Mouse (Mus musculus): ENCODE data around the gene Glipr1l2. TPM values are rescaled to one million over a fixed set of nuclear protein-coding genes. Genes with fewer than 3 reads are reported as not detected.

Gene Glipr1l2
- total and polyA plus RNA-seq, 2 experiments from 2014 or later, result not detected

DNA sequence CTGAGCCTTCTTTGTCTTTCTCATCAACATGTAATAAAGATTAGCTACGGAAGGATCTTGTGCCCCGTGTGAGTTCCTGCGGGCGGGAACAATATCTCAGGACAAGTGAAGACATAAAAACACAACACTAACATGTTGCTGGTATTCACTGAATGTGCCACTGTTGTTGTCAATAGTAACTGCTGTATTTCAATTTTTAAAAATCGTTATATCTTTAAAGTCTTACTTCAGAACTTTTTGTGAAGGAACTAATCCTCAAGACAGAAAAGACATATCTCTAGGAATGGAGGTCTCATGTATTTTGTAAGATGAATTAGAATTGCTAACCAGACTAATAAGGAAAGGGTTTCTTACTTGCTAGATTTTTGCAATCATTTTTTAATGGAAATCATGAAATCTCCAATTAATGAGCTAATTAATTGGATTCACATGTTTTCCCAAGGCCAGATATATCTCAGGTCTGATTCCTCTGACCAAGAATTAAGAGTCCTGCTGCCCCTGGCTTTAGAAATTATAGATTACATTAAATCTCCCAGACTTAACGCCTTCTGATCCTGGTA is 55.8 kb downstream of the Glipr1l2 start:
- Histone ChIP-seq H3K27ac (ENCODE audit: low read depth, low read length) (no peak overlapping the region), H3K36me3 (ENCODE audit: insufficient read depth) (no peaks in the 10 kb centered on the region), H3K9me3 (ENCODE audit: low read length) (no peaks in the 10 kb centered on the region), H3K4me2 (ENCODE audit: low read depth) (peak overlapping the region; percentile 46), H3K9ac (peak overlapping the region; percentile 52; the same call in 1 of the 2 replicates), H3K27me3 (ENCODE audit: insufficient read depth, low read length) (no peaks in the 10 kb centered on the region), H3K4me3 (ENCODE audit: low read depth, low read length) (peak overlapping the region; percentile 31), H3K4me1 (ENCODE audit: insufficient read depth) (no peaks in the 10 kb centered on the region)
- DNase-seq (no peak), ATAC-seq (peak; percentile 68)
- TF ChIP-seq CTCF (IDR thresholded peaks at IDR 0.05; ENCODE audit: low read depth), result no peak
- WGBS, result 24% methylated on average over 6 of the region's 6 CpGs

- ATAC-seq, result no peak
- H3K4me3 ChIP-seq (ENCODE audit: low read depth, low read length), result no peak overlapping the region
- H3K4me1 ChIP-seq (ENCODE audit: insufficient read depth), result no peaks in the 10 kb centered on the region
- no peak overlapping the region for H3K9ac ChIP-seq
- H3K9me3 ChIP-seq (ENCODE audit: low read length), result no peaks in the 10 kb centered on the region
- no peaks in the 10 kb centered on the region for H3K36me3 ChIP-seq (ENCODE audit: insufficient read depth)
- 56% methylated on average over 2 of the region's 2 CpGs for WGBS
- TF ChIP-seq CTCF (IDR thresholded peaks at IDR 0.05; ENCODE audit: low read depth), result no peak
- no peak for DNase-seq
- H3K4me2 ChIP-seq (ENCODE audit: low read depth), result no peak overlapping the region
- H3K27ac ChIP-seq (ENCODE audit: low read depth, low read length), result no peak overlapping the region
- no peaks in the 10 kb centered on the region for H3K27me3 ChIP-seq (ENCODE audit: insufficient read depth, low read length)
Observed at GRCm38 (mm10) chr10:112139834-112140233, 56.7 kb downstream of the Glipr1l2 start.

Other genes starting within 250 kb of the Glipr1l2 start
- 32.5 and 38.2 TPM in 2 replicates for gene Krr1, start 110.7 kb upstream of the Glipr1l2 start, total RNA-seq (2014; rRNA removed)
- gene Krr1, start 110.7 kb upstream of the Glipr1l2 start, polyA plus RNA-seq (2015; fragmentation: Nextera tagmentation; extraction: Ambion mirVana), result 30.5 and 30.8 TPM in 2 replicates
- gene Glipr1, start 80.7 kb upstream of the Glipr1l2 start, total RNA-seq (2014; rRNA removed), result 0.48 and 0.85 TPM in 2 replicates
- gene Glipr1, start 80.7 kb upstream of the Glipr1l2 start, polyA plus RNA-seq (2015; fragmentation: Nextera tagmentation; extraction: Ambion mirVana), result 1.9 and 2.0 TPM in 2 replicates
- gene Glipr1l1, start 23.2 kb upstream of the Glipr1l2 start, total RNA-seq (2014; rRNA removed), result 0.46 and 0.76 TPM in 2 replicates
- 0.16 and 0.23 TPM in 2 replicates for gene Glipr1l1, start 23.2 kb upstream of the Glipr1l2 start, polyA plus RNA-seq (2015; fragmentation: Nextera tagmentation; extraction: Ambion mirVana)
- gene Glipr1l3, start 77.0 kb downstream of the Glipr1l2 start, total RNA-seq (2014; rRNA removed), result 1.2 and 1.5 TPM in 2 replicates
- gene Glipr1l3, start 77.0 kb downstream of the Glipr1l2 start, polyA plus RNA-seq (2015; fragmentation: Nextera tagmentation; extraction: Ambion mirVana), result 0.49 and 0.64 TPM in 2 replicates
- gene Caps2, start 80.3 kb downstream of the Glipr1l2 start, total RNA-seq (2014; rRNA removed), result 0.24 and 0.69 TPM in 2 replicates
- gene Caps2, start 80.3 kb downstream of the Glipr1l2 start, polyA plus RNA-seq (2015; fragmentation: Nextera tagmentation; extraction: Ambion mirVana), result 0.36 and 0.59 TPM in 2 replicates
- gene Kcnc2, start 187.8 kb downstream of the Glipr1l2 start, total RNA-seq (2014; rRNA removed), result 14.8 and 17.9 TPM in 2 replicates
- 4.1 and 6.1 TPM in 2 replicates for gene Kcnc2, start 187.8 kb downstream of the Glipr1l2 start, polyA plus RNA-seq (2015; fragmentation: Nextera tagmentation; extraction: Ambion mirVana)

Data from forebrain, postnatal 0 days (tissue).